34 mouse cellular contexts compared by ENCODE assay signal in the genomic region with DNA sequence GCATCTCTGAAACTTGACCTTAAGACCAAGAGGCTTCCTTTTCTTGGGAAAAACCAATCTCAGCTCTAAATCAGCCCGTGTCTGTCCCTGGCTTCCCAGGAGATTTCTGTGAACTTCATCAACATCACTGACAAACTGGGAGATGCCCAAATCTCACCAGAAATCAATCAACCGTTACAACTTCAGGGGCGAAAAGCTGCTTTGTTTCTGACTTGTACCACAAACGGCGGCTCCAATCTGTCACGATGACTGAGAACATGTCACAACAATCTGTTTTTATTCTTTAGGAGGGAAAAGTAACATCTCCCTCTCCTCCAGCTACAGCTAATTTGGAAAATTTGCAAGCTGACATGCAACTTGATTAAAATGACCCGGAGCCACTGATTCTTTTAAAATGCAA. TPM values are rescaled to one million over a fixed set of nuclear protein-coding genes. Genes with fewer than 3 reads are reported as not detected.
A peak's percentile ranks its signal among the peaks of the same experiment; 100 is the strongest.
DNase-seq lines count a peak whose midpoint lies in the region; ATAC-seq and TF ChIP-seq lines count a peak whose summit lies in the region.
"Had no signal": no experiment of that assay in that cellular context is flagged by ENCODE, and none has a peak within 500 bp of the region (broad histone marks: within the 10 kb centered on the region; RNA-seq: fewer than 3 reads in every experiment).

No protein-coding gene starts in this region.

- H3K36me3 ChIP-seq in hindbrain, embryonic 10.5 days: no peaks in the 10 kb centered on the region
- no peaks in the 10 kb centered on the region for H3K36me3 ChIP-seq in hindbrain, embryonic 16.5 days (ENCODE audit: control insufficient read depth, insufficient read depth, low read length)
- H3K36me3 ChIP-seq in midbrain, postnatal 0 days (ENCODE audit: insufficient read depth, low read length): no peaks in the 10 kb centered on the region
- no peaks in the 10 kb centered on the region for H3K36me3 ChIP-seq in midbrain, embryonic 16.5 days (ENCODE audit: control insufficient read depth, insufficient read depth, low read length)
- H3K36me3 ChIP-seq: heart, embryonic 13.5 days; midbrain, embryonic 13.5 days; neural tube, embryonic 15.5 days had no signal

- H3K27me3 ChIP-seq in hindbrain, embryonic 10.5 days (ENCODE audit: insufficient read depth, poor library complexity, severe bottlenecking): no peaks in the 10 kb centered on the region
- H3K27me3 ChIP-seq in hindbrain, embryonic 16.5 days (replicated peaks; ENCODE audit: control insufficient read depth, insufficient read depth, low read length): no peaks in the 10 kb centered on the region
- no peaks in the 10 kb centered on the region for H3K27me3 ChIP-seq in midbrain, postnatal 0 days (ENCODE audit: insufficient read depth, low read length)
- H3K27me3 ChIP-seq in midbrain, embryonic 16.5 days (ENCODE audit: control insufficient read depth, insufficient read depth, low read depth, low read length): no peaks in the 10 kb centered on the region
- H3K27me3 ChIP-seq: CH12.LX; heart, embryonic 13.5 days; midbrain, embryonic 13.5 days; neural tube, embryonic 15.5 days had no signal

- H3K27ac ChIP-seq in hindbrain, embryonic 10.5 days: 0 out of 2 replicates have a peak overlapping the region, but pooled peaks have one; percentile 23
- H3K27ac ChIP-seq in hindbrain, embryonic 16.5 days (ENCODE audit: low read depth, low read length): no peak overlapping the region
- H3K27ac ChIP-seq in midbrain, postnatal 0 days (ENCODE audit: low read depth, low read length): no peak overlapping the region
- H3K27ac ChIP-seq in midbrain, embryonic 16.5 days (ENCODE audit: low read length): no peak overlapping the region
- H3K27ac ChIP-seq: heart, embryonic 13.5 days; liver, embryonic 14.5 days; macrophage; midbrain, embryonic 13.5 days; neural tube, embryonic 15.5 days; stomach, postnatal 0 days had no signal

- no peaks in the 10 kb centered on the region for H3K9me3 ChIP-seq in hindbrain, embryonic 10.5 days
- H3K9me3 ChIP-seq in hindbrain, embryonic 16.5 days (ENCODE audit: control insufficient read depth, low read length): no peaks in the 10 kb centered on the region
- no peaks in the 10 kb centered on the region for H3K9me3 ChIP-seq in midbrain, postnatal 0 days (ENCODE audit: low read length)
- no peaks in the 10 kb centered on the region for H3K9me3 ChIP-seq in midbrain, embryonic 16.5 days (replicated peaks; ENCODE audit: control insufficient read depth, low read length, poor library complexity, severe bottlenecking)
- H3K9me3 ChIP-seq: heart, embryonic 13.5 days; midbrain, embryonic 13.5 days; neural tube, embryonic 15.5 days had no signal

- peak; percentile 56 to 57 for DNase-seq in cerebellum, postnatal 10 days
- no peak for DNase-seq in cerebellum, adult 11 months
- DNase-seq in hindbrain, embryonic 10.5 days (ENCODE audit: low spot score): no peak
- DNase-seq in midbrain, postnatal 0 days (ENCODE audit: low spot score): peak; percentile 36
- peak; percentile 52 for DNase-seq in layer of hippocampus, adult 9-11 months
- no peak for DNase-seq in gastrocnemius, postnatal 4 days (ENCODE audit: low spot score in 2 of 2)
- DNase-seq: adrenal gland, adult 8-10 months; cerebellum, adult 18-20 months; cerebellum, postnatal 36 days; heart, postnatal 10 days; kidney, adult 18-20 months; kidney, postnatal 36 days; liver; lung, adult 2 months; lung, postnatal 10 days; right cerebral cortex, adult 18-20 months; right cerebral cortex, postnatal 4 days; thymus, adult 18-20 months; thymus, postnatal 25 days had no signal

- no peak overlapping the region for H3K4me3 ChIP-seq in hindbrain, embryonic 10.5 days
- H3K4me3 ChIP-seq in hindbrain, embryonic 16.5 days (ENCODE audit: low read length): no peak overlapping the region
- no peak overlapping the region for H3K4me3 ChIP-seq in midbrain, postnatal 0 days (ENCODE audit: low read depth, low read length)
- no peak overlapping the region for H3K4me3 ChIP-seq in midbrain, embryonic 16.5 days (ENCODE audit: low read depth, low read length)
- H3K4me3 ChIP-seq: heart, embryonic 13.5 days; midbrain, embryonic 13.5 days; neural tube, embryonic 15.5 days had no signal

- H3K4me2 ChIP-seq in hindbrain, embryonic 16.5 days (ENCODE audit: low read length): no peak overlapping the region
- no peak overlapping the region for H3K4me2 ChIP-seq in midbrain, postnatal 0 days (ENCODE audit: low read depth, low read length, poor library complexity, severe bottlenecking)
- H3K4me2 ChIP-seq in midbrain, embryonic 16.5 days (ENCODE audit: low read length): no peak overlapping the region
- H3K4me2 ChIP-seq: heart, embryonic 13.5 days; midbrain, embryonic 13.5 days; neural tube, embryonic 15.5 days had no signal

- H3K9ac ChIP-seq in hindbrain, embryonic 16.5 days (ENCODE audit: low read depth, low read length): no peak overlapping the region
- H3K9ac ChIP-seq in midbrain, postnatal 0 days (replicated peaks; ENCODE audit: low read length, poor library complexity, severe bottlenecking): no peak overlapping the region
- H3K9ac ChIP-seq in midbrain, embryonic 16.5 days (ENCODE audit: low read depth, low read length): no peak overlapping the region
- H3K9ac ChIP-seq: heart, embryonic 13.5 days; liver, embryonic 14.5 days; midbrain, embryonic 13.5 days; neural tube, embryonic 15.5 days had no signal

- WGBS in hindbrain, embryonic 10.5 days: 52% methylated on average over 7 of the region's 7 CpGs
- 33% methylated on average over 7 of the region's 7 CpGs for whole genome bisulfite sequencing in hindbrain, embryonic 16.5 days
- WGBS in midbrain, postnatal 0 days: 42% methylated on average over 7 of the region's 7 CpGs
- 57% methylated on average over 7 of the region's 7 CpGs for WGBS in midbrain, embryonic 16.5 days

- TF ChIP-seq CTCF in midbrain, postnatal 0 days (IDR thresholded peaks at IDR 0.05): no peak

- no peak for ATAC-seq in hindbrain, embryonic 16.5 days
- no peak for ATAC-seq in midbrain, postnatal 0 days (ENCODE audit: low FRiP score)
- no peak for ATAC-seq in midbrain, embryonic 16.5 days
- ATAC-seq: activated CD4-positive, CD25-positive, alpha-beta regulatory T cell, adult 4 months; inflammation-experienced regulatory T-cells, adult 6 months; midbrain, embryonic 13.5 days had no signal

- peaks cover 18% of the 10 kb centered on the region; the same call in 1 of the 2 replicates for H3K4me1 ChIP-seq in hindbrain, embryonic 10.5 days (replicated peaks)
- peaks cover 9% of the 10 kb centered on the region for H3K4me1 ChIP-seq in hindbrain, embryonic 16.5 days (ENCODE audit: control insufficient read depth, insufficient read depth, low read depth, low read length)
- peaks cover 11% of the 10 kb centered on the region for H3K4me1 ChIP-seq in midbrain, postnatal 0 days (ENCODE audit: insufficient read depth, low read length)
- peaks cover 32% of the 10 kb centered on the region for H3K4me1 ChIP-seq in midbrain, embryonic 16.5 days (ENCODE audit: control insufficient read depth, insufficient read depth, low read length)

RNA-seq across cellular contexts. Expression of gene Pcdh8, which starts 48.9 kb away (rescaled TPM):
- 33.1 and 41.3 TPM in 2 replicates for polyA plus RNA-seq in hindbrain, embryonic 10.5 days (2016; fragmentation: Nextera tagmentation; extraction: Ambion mirVana)
- polyA plus RNA-seq in hindbrain, embryonic 16.5 days (2015; fragmentation: Nextera tagmentation; extraction: Ambion mirVana): 35.7 and 42.8 TPM in 2 replicates
- total RNA-seq in midbrain, postnatal 0 days (2014; rRNA removed): 149 and 150 TPM in 2 replicates
- 49.3 and 50.2 TPM in 2 replicates for polyA plus RNA-seq in midbrain, postnatal 0 days (2015; fragmentation: Nextera tagmentation; extraction: Ambion mirVana)
- 54.5 and 64.5 TPM in 2 replicates for polyA plus RNA-seq in midbrain, embryonic 16.5 days (2015; fragmentation: Nextera tagmentation; extraction: Ambion mirVana)
- under 1 TPM; 0.08 to 0.10 TPM for total RNA-seq in gastrocnemius, postnatal 4 days (2021)
- total RNA-seq: CH12.LX; gastrocnemius, adult 8-10 months; heart, postnatal 10 days; hematopoietic stem cell, adult 5-6 weeks; megakaryocyte-erythroid progenitor cell, adult 5-6 weeks had no signal
- polyA plus RNA-seq: activated CD4-positive, CD25-positive, alpha-beta regulatory T cell, adult 4 months; inflammation-experienced regulatory T-cells, adult 6 months; liver, embryonic 14.5 days; lung, adult 2 months; macrophage; spleen, adult 2 months had no signal

Comparison
In these comparisons a context has a peak if more than half of its experiments do, and no peak if none do; other contexts are left out.
1. DNase-seq: peak in cerebellum, postnatal 10 days (2 of 2), midbrain, postnatal 0 days (single experiment) and layer of hippocampus, adult 9-11 months (single experiment); none in cerebellum, adult 11 months (single experiment), hindbrain, embryonic 10.5 days (single experiment) and gastrocnemius, postnatal 4 days (0 of 2).